Mouse (Mus musculus) spleen, postnatal 10 days (tissue): Measurements from ENCODE around the gene Esrra.
A peak's percentile ranks its signal among the peaks of the same experiment; 100 is the strongest.

Experiments used
- DNase-seq, 2 experiments: peaks; one replicate each; pipeline ENCODE4 v3.0.0; 2021 to 2022; ENCODE audit warnings: low spot score in 2 of 2

Esrra gene

DNA sequence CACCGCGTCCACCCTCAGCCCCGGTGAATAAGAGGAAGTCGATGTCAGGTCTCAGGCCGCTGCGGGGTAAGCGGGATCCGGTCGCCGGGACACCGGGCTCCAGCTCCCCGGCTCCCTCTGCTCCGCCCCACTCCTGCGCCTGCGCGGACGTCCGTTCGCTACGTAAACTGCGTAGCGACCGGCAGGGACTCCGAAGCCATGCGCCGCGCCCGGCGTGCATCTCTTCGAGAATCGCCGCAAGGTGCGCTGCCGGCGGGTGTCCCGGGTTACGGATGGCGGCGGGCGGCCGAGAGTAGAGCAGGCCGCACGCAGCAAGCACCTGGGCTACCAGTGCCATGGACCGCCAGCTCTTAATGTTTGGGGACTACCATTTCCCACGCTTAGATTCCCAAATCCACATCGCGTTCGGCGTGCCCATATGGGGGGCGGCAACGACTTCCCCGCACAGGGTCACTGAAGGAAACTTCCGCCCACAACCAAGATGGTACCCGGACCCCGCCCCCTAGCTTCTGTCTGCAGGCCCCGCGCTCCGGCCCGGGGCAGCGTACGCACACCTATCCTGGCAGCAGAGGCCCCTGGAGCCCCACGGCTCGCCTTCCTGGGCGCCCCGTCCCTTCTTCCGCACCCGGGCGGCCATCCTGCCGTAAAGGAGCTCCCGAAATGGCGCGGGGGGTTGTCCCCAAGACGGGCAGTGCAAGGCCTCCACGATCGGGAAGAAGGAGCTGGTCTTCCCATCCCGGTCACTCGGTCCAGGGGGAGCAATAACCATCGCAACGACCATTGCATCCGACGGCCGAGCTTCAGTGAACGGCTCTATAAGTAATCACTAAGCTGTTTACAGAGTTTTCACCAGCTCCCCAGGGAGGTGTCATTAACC is 20.0 kb upstream of the Esrra start, which contains the start of gene Bad:
Gene Bad, plus strand, starts transcription at position 490 of the 877 bp plus-strand sequence.
- peak; percentile 95 to 97 for DNase-seq

DNA sequence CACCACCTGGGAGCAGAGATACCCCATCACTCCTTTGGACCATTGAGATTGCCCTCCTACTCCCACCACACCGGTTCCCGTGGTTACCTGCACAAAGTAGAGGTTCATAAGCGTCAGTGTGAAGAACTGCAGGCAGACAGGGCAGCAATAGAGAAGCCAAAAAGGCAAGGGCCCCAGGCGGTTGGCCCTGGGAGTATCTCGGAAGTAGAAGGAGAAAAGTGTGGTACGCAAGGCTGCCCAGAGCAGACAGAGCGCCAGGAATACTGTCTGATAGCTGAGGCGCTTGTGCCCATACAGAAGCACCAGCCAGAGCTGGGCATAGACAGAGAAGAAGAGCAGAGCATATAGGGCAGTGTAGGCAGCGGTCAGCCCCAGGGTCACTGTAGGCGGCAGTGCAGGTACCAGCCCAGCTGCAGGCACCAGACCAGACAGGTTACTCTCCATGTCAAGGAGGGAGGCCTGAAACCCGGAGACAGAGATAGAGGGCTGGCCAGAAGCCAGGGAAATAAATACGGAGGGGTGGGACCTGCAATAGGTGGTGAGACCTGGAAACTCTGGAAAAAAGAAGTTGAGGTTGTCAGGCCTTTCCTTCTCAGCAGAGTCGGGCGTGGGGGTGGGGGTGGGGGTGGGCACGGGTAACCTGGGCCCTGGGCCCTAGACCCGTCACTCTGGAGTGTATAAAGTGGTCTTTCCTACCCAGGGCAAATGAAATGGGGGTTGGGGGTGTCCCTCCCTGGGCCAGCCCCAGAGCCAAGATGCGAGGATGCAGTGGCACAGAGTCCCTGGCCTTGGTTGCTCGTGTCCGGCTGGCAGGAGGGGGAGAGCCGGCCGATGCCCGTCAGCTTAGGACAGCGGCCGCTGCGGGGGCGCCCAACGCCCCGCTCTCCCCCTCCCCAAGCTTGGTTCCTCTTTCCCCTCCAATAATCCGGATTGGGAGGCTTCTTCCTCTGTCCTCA is 19.1 kb upstream of the Esrra start:
- no peak for DNase-seq

DNA sequence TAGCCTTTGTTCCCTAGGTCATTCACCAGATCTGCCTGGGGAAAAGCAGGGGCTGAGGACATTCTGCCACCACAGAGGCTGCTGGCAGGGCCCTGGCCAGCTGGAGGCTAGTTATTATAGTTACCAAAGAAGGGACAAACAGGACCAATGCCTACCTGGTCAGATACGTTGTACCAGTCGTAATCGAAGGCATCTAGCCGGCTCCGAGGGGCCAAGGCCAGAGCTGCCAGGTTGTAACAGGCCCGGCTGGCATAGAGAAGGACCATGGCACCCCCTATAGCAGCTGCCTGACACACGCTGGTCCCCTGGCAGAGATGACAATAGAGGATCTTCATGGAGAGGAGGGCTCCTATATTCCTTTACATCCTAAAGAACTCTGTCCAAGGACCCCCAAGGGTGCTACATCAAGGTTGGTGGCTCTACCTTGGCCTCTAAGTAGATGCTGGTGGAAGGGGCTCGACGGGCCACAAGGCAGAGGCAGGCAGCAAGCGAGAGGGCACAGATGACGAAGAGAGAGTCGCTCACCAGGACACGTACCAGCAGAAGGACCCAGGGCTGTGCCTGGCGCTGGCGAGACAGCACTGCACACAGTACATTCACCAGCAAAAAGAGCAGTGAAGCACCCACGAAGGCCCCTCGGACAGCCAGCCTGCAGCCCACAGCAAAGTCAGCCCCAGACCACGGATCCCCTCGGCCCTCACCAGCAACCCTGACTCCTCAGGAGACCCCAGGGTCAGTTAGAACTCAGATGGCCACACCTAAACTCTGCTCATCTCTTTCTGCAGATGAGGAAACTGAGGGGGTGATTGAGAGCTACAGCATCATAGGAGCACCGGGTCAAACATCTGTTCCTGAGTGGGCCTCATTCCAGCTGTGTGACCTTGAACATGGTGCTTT is 17.7 kb upstream of the Esrra start:
- DNase-seq, result no peak

DNA sequence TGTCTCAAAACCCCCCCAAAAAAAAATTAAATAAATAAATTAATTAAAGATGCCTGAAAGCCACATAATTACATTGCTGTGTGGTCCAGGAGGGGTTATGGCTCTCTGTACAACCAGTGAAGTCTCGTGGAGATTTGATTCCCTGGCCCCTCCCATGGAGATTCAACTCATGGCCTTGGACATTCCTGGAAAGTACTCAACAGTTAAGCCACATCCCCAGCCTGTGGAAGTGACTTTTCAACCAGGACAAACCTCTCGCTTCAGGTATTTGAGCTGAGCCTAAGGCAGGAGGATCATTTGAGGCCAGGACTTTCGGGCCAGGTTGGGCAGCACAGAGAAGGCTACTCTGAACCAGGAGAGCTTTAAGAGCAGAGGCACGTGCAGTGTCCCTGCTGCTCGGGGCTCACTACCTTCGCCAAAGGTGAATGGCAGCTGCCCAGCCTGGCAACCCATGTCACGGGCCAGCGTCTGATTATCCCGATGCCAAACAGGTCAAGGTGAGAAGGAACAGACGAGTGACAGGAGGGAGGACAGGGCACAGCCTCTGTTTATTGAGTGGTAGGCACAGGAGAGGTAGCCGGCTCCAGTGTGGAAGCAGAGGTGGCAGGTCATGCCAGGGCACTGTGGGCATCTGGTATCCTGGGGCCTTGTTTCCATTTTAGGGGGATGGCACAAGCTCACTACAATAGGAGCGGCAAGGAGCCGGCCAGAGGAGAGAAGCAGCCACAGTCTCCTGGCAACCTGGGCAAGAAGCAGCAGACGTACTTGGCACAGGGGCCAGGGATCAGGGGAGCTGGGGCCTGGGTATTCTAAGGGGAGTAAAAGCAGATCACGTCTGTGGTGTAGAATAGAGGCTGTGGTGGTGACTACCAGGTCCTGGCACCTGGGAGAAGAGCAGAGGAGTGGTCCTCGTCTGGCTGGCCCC is 16.2 kb upstream of the Esrra start:
- DNase-seq, result no peak

DNA sequence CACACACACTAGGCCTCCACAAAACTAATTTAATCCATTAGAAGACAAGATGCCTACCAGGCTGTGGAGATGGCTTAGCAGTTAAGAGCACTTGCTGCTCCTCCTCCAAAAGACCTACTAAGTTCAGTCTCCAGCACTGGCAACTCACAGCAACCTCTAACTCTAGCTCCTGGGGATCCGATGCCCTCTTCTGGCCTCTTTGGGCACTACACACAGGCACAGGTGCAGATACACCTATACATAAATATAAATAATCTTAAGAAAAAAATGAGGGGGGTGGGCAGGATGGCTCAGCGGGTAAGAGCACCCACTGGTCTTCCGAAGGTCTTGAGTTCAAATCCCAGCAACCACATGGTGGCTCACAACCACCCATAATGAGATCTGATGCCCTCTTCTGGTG is 14.7 kb upstream of the Esrra start:
- DNase-seq, result peak in 1 of 2 experiments; percentile 71

DNA sequence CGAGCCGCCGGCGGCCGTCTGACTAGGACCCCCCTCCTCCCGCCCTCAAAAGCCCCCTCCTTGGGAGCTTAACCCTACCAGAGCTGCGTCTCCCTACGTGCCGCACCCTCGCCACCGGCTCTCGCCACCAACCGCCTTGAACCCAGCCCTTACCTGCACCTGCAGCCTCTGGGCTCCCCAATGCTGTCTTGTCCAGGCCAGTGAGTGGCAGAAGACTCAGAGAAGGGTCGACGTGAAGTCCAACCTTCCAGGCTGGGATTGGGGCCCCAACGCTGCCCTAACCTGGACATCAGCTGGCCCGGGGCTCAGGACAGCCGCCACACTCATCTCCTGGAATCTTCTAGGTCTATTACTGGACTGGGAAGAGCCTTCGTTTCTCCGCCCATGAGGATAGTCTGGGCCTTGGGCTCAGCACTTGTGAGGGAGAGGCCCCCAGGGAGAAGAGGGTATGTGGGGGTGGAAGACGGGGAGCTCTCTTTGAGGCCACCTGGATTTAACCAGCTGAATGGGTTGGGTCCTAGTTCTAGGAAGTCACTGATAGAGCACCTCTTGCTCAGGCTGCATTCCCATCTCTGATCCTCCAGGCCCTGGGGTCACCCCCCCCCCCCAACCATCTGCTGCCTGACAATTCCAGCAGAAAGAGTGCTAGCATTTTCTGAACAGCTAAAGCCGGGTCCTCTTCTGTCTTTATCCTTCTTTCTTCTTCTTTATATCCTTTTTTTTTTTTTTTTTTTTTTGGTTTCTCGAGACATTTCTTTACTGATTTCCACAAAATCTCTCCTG is 12.8 kb upstream of the Esrra start, which contains the start of gene Kcnk4:
Gene Kcnk4, minus strand, starts transcription at position 321 of the 783 bp plus-strand sequence.
- DNase-seq, result no peak

DNA sequence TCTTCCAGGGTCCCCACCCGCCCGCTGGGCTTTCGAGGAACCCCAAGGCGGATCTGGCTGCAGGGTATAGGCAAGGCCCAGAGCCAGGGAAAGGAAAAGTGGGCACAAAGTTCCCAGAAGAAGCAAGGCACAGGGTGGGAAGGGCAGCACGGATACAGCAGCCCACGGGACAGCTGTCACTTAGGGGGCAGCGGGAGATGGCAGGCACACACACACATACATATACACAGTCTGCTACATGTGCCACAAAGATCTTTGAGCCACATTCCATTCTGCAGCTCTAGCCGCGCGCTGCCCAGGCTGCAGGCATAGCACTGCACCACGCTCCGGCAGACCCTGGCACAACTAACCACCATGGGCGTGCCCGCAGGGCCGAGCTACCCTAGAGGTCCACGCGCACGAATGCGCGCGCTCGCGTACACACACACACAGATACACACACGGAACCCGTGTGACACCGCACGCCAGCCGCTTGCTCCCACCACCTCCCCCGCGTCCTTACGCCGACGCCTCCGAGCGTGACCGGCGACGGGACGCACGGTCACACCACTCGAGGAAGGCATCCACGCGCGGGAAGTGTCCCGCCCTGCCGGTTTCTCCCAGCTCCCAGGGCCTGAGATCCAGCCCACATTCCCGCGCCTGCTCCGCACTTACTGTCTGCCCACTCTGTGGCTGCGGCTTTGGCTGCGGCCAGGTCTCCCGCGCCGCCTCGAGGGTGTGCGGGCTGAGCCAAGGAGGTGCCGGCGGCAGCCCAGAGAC is 12.0 kb upstream of the Esrra start:
- DNase-seq, result no peak

DNA sequence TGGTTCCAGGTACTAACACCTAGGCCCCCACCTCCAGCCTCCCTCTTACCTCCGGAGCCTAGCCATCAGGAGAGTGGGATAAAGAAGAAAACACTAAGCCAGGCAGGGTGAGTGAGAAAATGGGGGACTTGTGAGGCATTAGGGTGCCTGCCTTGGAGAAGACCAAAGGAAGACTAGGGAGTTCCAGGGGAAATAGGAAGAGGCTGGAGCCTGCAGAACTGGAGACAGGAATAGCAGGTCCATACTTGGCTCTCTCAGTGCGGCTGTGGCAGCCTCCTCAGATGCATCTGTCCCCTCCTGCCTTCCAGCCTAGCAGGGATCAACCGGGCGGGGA is 11.5 kb upstream of the Esrra start:
- DNase-seq, result no peak

DNA sequence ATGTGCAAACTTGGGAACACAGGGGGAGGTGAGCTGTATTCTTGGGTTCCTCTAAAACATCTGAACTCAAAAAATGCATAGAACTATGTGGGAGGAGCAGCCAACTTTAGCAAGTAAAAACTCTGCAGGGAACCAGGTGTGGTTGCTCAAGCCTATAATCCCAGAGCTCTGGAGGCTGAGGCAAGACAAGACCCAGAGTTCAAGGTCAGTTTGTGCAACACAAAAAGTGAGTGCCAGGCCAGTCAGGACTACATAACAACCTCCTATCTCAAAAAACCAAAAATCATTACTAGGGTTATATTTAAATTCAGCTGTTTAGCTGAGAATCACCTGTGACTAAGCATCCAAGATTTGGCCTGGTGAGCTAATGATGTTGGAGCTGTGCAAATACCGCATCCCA is 10.4 kb upstream of the Esrra start:
- no peak for DNase-seq

DNA sequence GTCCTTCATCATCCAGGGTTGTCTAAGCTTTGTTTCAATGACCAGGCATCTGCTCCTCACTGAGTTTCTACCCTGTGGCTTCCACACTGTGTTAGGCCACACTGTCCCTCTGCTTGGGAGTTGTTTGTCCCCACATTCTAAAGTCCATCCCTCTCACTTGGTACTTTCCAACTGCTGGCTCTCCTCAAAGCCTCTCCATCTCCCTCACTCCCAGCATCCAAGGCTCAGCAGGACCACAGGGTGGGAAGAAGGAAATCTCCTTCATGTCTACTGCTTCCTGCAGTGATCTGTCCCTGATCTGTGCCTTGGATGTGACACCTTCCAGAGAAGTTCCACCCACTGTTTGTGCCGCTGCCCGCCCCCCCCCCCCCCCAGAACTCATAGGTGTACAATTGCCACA is 9.4 kb upstream of the Esrra start:
- no peak for DNase-seq

DNA sequence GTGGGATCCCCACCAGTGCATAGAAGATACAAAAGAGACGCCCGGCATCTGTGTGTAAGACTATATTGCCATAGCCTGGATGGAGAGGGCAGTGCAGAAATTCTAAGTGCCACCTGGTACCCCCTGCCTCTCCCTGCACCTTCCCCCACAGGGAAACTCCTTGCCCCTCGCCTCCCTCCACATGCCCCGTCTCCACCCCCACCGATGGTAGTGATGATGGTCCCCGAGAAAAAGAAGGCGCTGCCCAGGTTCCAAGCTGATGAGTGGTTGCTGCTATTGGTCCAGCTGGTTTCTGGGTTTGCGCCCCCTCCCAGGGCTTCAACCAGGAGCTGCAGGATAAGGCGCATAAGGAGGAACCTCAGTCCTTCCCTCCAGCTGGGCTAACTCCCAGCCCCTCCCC is 6.5 kb upstream of the Esrra start:
- no peak for DNase-seq

DNA sequence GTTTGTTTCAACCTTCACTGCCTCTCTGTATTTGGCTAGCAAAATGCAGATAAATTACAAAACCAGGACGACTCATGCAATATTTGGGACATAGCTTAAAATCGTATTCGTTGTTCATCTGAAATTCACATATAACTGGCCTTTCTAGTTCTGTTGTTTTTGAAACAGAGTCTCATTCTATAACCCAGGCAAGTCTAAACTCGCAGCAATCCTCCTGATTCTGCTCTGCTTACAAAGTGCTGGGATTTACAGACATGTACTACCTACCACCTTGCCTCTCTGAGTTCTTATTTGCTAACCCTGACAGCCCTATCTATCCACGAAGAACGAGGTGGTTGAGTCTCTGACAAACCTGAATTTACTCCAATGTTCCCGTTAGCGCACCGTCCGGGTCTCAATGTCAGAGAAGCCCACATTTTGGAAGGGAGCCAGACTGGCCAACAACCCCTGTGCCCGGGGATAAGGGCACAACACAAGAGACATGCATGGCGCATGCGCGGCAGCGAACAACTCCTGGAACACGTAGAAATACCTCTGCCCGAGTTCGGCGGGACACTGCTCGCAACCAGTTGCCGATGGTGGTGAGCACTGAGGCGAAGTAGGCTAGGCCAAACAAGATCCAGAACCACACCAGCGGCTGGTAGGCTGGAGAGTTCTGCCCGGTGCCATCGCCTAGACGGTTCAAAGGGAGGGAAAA is 5.1 kb upstream of the Esrra start:
- DNase-seq, result no peak

DNA sequence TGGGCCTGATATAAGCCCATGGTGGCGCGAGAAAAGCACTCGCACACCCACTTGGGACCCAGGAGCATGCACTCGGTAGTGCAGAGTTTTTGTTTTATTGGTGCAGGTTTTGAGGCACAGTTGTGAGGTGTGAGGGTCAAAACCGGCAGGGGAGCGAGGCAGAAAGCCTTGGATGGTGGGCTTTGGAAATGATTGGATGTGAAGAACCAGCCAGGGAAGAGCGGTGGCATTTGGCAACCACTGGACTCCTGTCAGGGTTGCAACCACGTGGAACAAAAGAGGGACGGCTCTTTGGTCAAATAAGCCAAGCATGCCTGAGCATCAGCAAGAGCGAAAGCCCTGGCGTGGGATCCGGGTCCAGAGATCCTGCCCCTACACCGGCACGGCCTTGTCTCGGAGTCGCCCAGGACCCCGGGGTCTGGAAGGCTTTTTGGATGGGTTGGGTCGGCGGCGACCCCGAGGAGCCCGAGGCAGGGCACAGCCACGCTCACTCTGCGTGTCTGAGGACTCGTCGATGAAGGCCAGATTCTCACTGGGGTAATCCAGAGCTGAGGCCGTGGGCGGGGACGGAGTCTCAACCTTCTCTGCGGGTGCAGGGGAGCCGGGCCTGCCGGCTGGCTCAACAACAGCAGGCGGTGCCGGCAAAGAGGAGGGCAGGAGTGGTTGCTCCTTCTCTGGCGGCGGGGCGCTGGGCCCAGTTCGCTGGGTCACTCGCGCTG is 4.2 kb upstream of the Esrra start:
- no peak for DNase-seq

DNA sequence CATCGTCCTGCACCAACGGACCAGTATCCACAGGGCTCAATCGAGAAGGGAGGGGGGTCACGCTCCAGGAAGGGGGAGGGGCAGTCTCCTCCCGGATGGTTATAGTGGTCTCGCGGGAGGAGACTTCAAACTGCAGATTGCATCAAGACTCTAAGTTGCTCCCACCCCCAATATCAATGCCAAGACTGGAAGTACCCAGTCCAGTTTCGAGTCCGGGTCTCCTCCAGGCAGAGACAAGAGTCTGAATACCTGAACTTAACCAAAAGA is 3.6 kb upstream of the Esrra start, which contains the start of gene Catsperz:
Gene Catsperz, minus strand, starts transcription at position 74 of the 267 bp plus-strand sequence.
- DNase-seq, result no peak

DNA sequence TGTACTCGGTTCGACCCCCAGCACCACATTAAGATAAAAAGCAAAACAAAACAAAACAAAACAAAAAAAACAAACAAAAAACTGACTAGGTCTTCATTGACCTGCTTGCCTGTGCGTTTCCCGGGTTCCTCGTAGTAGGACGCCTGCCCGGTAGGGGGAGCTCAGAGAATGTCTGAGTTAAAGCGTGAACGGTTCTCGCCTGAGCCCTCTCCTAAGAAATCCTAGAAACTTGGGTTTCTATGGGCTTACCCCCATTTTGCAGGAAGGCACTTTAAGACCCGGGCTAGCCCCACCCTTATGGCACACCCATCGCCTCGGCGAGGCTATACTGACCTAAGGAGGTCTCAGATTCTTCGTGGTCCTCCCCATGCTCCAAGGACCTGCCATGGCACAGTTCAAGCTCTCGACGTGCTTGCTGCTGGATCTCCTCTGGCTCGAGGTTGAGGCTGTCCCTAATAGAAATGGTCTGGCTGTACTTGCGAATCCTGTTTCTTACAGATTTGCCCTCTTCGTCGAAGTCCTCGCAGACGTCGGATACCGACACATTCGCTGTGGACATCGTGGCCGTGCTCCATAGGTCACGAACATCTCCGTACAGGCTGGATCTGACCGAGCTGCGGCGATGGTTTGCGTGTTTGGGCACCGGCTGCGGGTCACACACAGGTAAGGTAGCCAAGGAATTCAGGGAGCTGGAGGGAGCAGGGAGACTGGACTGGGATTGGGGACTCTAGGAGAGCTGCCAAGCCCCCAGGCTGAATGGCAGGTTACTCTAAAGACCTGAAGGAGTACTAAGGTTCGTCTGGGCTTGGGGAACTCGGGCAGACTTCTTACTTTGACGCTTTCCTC is 3.1 kb upstream of the Esrra start:
- peak; percentile 81 to 92 for DNase-seq

DNA sequence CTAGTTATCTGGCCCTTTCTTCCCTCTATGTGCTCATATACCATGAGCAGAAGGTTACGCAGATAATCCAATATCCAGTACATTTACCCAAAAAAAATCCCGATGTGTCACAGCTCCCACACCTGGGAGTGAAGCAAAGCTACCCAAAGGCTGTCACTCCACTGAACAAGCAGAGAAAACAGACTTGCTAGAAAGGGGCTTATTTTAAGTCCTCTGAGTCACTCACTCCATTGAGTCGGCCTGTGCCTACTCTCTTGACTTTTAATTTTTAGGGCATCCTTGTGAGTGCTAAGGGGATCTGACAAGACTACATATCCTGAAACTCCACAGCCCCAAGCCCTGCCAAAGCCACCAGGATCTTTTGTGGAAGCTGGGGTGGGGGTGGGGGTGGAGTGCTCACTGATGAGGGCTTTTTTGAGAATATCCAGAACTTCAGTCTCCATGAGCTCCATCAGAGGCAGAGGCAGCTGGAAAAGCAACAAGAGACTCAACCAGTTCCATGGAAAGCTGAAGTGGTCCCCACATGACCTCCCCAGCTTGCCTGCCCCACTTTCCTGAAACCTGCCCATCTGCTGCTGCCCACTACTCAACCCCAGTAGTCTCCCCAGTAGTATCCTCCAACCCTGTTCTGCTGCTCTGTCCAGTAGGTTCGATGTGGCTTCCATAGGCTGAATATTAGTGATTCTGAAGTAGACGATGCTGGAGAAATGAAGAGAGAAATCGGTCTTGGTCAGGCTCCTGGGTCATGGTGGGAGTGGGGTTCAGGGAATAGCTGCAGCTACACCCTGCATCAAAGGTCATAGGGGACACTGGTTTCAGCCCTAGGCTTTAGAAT is 1.5 kb upstream of the Esrra start:
- DNase-seq, result no peak
